Comparison of ENCODE assay signal across 8 mouse cellular contexts in genomic region chr13:73265442-73265841, GRCm38 (mm10). TPM values are rescaled to one million over a fixed set of nuclear protein-coding genes. Genes with fewer than 3 reads are reported as not detected.
DNase-seq lines count a peak whose midpoint lies in the region; ATAC-seq lines count a peak whose summit lies in the region.
"Had no signal": no experiment of that assay in that cellular context is flagged by ENCODE, and none has a peak within 500 bp of the region (broad histone marks: within the 10 kb centered on the region; RNA-seq: fewer than 3 reads in every experiment).

No protein-coding gene starts in this region.

- WGBS in embryonic facial prominence, embryonic 10.5 days: under 1% methylated on average over 28 of the region's 28 CpGs
- under 1% methylated on average over 28 of the region's 28 CpGs for WGBS in midbrain, embryonic 11.5 days

- ATAC-seq in midbrain, embryonic 11.5 days (ENCODE audit: low FRiP score): peak; percentile 64

- DNase-seq in R1 (ENCODE audit: low read depth, low spot score): peak; percentile 62
- peak; percentile 68 for DNase-seq in embryonic facial prominence, embryonic 10.5 days (ENCODE audit: low spot score)
- peak; percentile 32 for DNase-seq in induced T-regulatory cell, adult 2 months (ENCODE audit: low read depth)
- DNase-seq in midbrain, embryonic 11.5 days (ENCODE audit: low spot score, missing footprints): peak; percentile 94
- no peak for DNase-seq in MN1 (ENCODE audit: low spot score)
- no peak for DNase-seq in cerebellum, postnatal 4 days (ENCODE audit: low spot score in 2 of 2)
- DNase-seq in ovary, adult 18-20 months (ENCODE audit: low spot score): no peak
- DNase-seq: adrenal gland, postnatal 36 days had no signal

- H3K9me3 ChIP-seq in embryonic facial prominence, embryonic 10.5 days: no peaks in the 10 kb centered on the region
- H3K9me3 ChIP-seq in midbrain, embryonic 11.5 days (ENCODE audit: control insufficient read depth, low read length): no peaks in the 10 kb centered on the region

- no peak overlapping the region for H3K9ac ChIP-seq in midbrain, embryonic 11.5 days (ENCODE audit: low read length)

- H3K4me3 ChIP-seq in embryonic facial prominence, embryonic 10.5 days: peak overlapping the region; percentile 50
- peak overlapping the region; percentile 8; the same call in 1 of the 2 replicates for H3K4me3 ChIP-seq in midbrain, embryonic 11.5 days (ENCODE audit: low read depth, low read length)

- no peak overlapping the region for H3K27ac ChIP-seq in embryonic facial prominence, embryonic 10.5 days (replicated peaks)
- H3K27ac ChIP-seq in midbrain, embryonic 11.5 days (ENCODE audit: low read depth, low read length): no peak overlapping the region

- H3K4me2 ChIP-seq in midbrain, embryonic 11.5 days: peak overlapping the region; percentile 26; the same call in 1 of the 2 replicates

- H3K36me3 ChIP-seq in embryonic facial prominence, embryonic 10.5 days (replicated peaks): no peaks in the 10 kb centered on the region
- no peaks in the 10 kb centered on the region for H3K36me3 ChIP-seq in midbrain, embryonic 11.5 days (ENCODE audit: control insufficient read depth, insufficient read depth, low read length)

- peaks cover 100% of the 10 kb centered on the region for H3K27me3 ChIP-seq in embryonic facial prominence, embryonic 10.5 days (replicated peaks; ENCODE audit: low read depth, poor library complexity, severe bottlenecking)
- H3K27me3 ChIP-seq in midbrain, embryonic 11.5 days (ENCODE audit: control insufficient read depth, insufficient read depth, low read length): peaks cover 100% of the 10 kb centered on the region

- H3K4me1 ChIP-seq in embryonic facial prominence, embryonic 10.5 days: peaks cover 62% of the 10 kb centered on the region
- H3K4me1 ChIP-seq in midbrain, embryonic 11.5 days (ENCODE audit: control insufficient read depth, insufficient read depth, low read length): peaks cover 24% of the 10 kb centered on the region

RNA-seq across cellular contexts. Expression of gene Irx4, which starts 5.2 kb away (rescaled TPM):
- polyA plus RNA-seq in embryonic facial prominence, embryonic 10.5 days (2016; fragmentation: Nextera tagmentation; extraction: Ambion mirVana): 3.8 and 4.1 TPM in 2 replicates
- polyA plus RNA-seq in midbrain, embryonic 11.5 days (2014; fragmentation: Nextera tagmentation; extraction: Ambion mirVana): 0.41 and 0.87 TPM in 2 replicates

Comparison
In these comparisons a context has a peak if more than half of its experiments do, and no peak if none do; other contexts are left out.
1. DNase-seq: peak in R1 (single experiment), embryonic facial prominence, embryonic 10.5 days (single experiment), induced T-regulatory cell, adult 2 months (single experiment) and midbrain, embryonic 11.5 days (single experiment); none in MN1 (single experiment), cerebellum, postnatal 4 days (0 of 2) and ovary, adult 18-20 months (single experiment).